Mouse (Mus musculus) kidney, postnatal 0 days (tissue): ENCODE measurements at regions not wholly inside any gene's neighbourhood (a gene's known extent, or its start where the extent isn't known, plus 50 kb on each side); places are given as distances from the start of the nearest gene placed in this dataset.

Experiments
- ATAC-seq: fragments of 200-750 bp; cut with Nextera tagmentation; replicated peaks from 2 replicates; pipeline ENCODE4 v1.8.0; 2017; ENCODE audit warnings: low read depth, moderate number of reproducible peaks, moderate TSS enrichment, moderate library complexity; ENCODE audit not compliant: low FRiP score
- DNase-seq: peaks from one replicate; pipeline ENCODE4 v3.0.0-alpha.2; 2016; ENCODE audit warnings: low spot score
- H3K27ac ChIP-seq: fragments of 300-500 bp; sonication (generic); 2 replicates; pipeline ENCODE4 v1.5.1; 2014; ENCODE audit warnings: mild to moderate bottlenecking
- H3K27me3 ChIP-seq: fragments of 300-500 bp; sonication (generic); 2 replicates; pipeline ENCODE4 v1.6.1; 2014; ENCODE audit warnings: low read length, mixed read lengths; ENCODE audit not compliant: insufficient read depth
- H3K36me3 ChIP-seq: fragments of 300-500 bp; sonication (generic); 2 replicates; pipeline ENCODE4 v1.6.1; 2014; ENCODE audit warnings: low read length, mixed read lengths; ENCODE audit not compliant: insufficient read depth
- H3K4me1 ChIP-seq: fragments of 300-500 bp; sonication (generic); replicated peaks from 2 replicates; pipeline ENCODE4 v1.6.1; 2014; ENCODE audit warnings: antibody characterized with exemption, low read length, mixed read lengths; ENCODE audit not compliant: insufficient read depth
- H3K4me2 ChIP-seq: fragments of 300-500 bp; sonication (generic); 2 replicates; pipeline ENCODE4 v1.6.1; 2014; ENCODE audit warnings: mild to moderate bottlenecking, low read length, moderate library complexity, mixed read lengths
- H3K4me3 ChIP-seq: fragments of 300-500 bp; sonication (generic); replicated peaks from 2 replicates; pipeline ENCODE4 v1.5.1; 2014; ENCODE audit warnings: low read depth, low read length
- H3K9ac ChIP-seq: fragments of 300-500 bp; sonication (generic); 2 replicates; pipeline ENCODE4 v1.6.1; 2014; ENCODE audit warnings: low read depth, low read length
- H3K9me3 ChIP-seq: fragments of 300-500 bp; sonication (generic); replicated peaks from 2 replicates; pipeline ENCODE4 v1.6.1; 2016; ENCODE audit warnings: low read length, inconsistent platforms, mixed read lengths
- CTCF ChIP-seq: IDR thresholded peaks from 2 replicates; pipeline ENCODE4 v1.5.1; 2016; ENCODE audit warnings: antibody characterized with exemption, low read depth, mild to moderate bottlenecking, moderate library complexity
- WGBS: fragments of 180-500 bp; shearing (Covaris S2); extraction: QIAGEN DNeasy Blood & Tissue Kit; methylation state at CpG from one replicate; pipeline ENCODE4 v1.1.7; 2014; 5-methylcytosine and 5-hydroxymethylcytosine counted together

GRCm38 (mm10) chr9:26611711-26612437, 121.7 kb upstream of the B3gat1 start:
- H3K27ac ChIP-seq = no peak overlapping the region
- ATAC-seq (no peak), DNase-seq (no peak)
- TF ChIP-seq CTCF = no peak
- no peaks in the 10 kb centered on the region for H3K4me1 ChIP-seq
- H3K9me3 ChIP-seq = no peaks in the 10 kb centered on the region
- no peaks in the 10 kb centered on the region for H3K27me3 ChIP-seq
- WGBS = 64% methylated on average over 6 of the region's 6 CpGs
- H3K4me3 ChIP-seq = no peak overlapping the region
- H3K4me2 ChIP-seq = no peak overlapping the region
- H3K36me3 ChIP-seq = no peaks in the 10 kb centered on the region
- H3K9ac ChIP-seq = no peak overlapping the region

GRCm38 (mm10) chr9:26622840-26623448, 110.6 kb upstream of the B3gat1 start:
- 90% methylated on average over 1 of the region's 1 CpGs for WGBS
- no peaks in the 10 kb centered on the region for H3K36me3 ChIP-seq
- no peak overlapping the region for H3K4me2 ChIP-seq
- ATAC-seq = no peak
- TF ChIP-seq CTCF = no peak
- H3K4me3 ChIP-seq = no peak overlapping the region
- no peaks in the 10 kb centered on the region for H3K27me3 ChIP-seq
- DNase-seq = no peak
- H3K27ac ChIP-seq = no peak overlapping the region
- H3K4me1 ChIP-seq = no peaks in the 10 kb centered on the region
- H3K9me3 ChIP-seq = no peaks in the 10 kb centered on the region
- H3K9ac ChIP-seq = no peak overlapping the region

GRCm38 (mm10) chr9:26625171-26625937, 108.2 kb upstream of the B3gat1 start:
- no peak for TF ChIP-seq CTCF
- Histone ChIP-seq H3K9me3 (no peaks in the 10 kb centered on the region), H3K4me1 (no peaks in the 10 kb centered on the region), H3K9ac (no peak overlapping the region), H3K36me3 (no peaks in the 10 kb centered on the region), H3K27me3 (no peaks in the 10 kb centered on the region), H3K27ac (no peak overlapping the region), H3K4me3 (no peak overlapping the region), H3K4me2 (no peak overlapping the region)
- no peak for DNase-seq
- ATAC-seq = no peak
- WGBS = 76% methylated on average over 2 of the region's 2 CpGs

- Histone ChIP-seq H3K9ac (no peak overlapping the region), H3K4me2 (no peak overlapping the region), H3K27me3 (no peaks in the 10 kb centered on the region), H3K4me1 (no peaks in the 10 kb centered on the region), H3K27ac (no peak overlapping the region), H3K4me3 (no peak overlapping the region), H3K9me3 (no peaks in the 10 kb centered on the region), H3K36me3 (no peaks in the 10 kb centered on the region)
- 86% methylated on average over 8 of the region's 8 CpGs for WGBS
- ATAC-seq = no peak
- DNase-seq = no peak
- TF ChIP-seq CTCF = no peak
These were observed 100.5 kb upstream of the B3gat1 start for GRCm38 (mm10) chr9:26632891-26633650.

GRCm38 (mm10) chr9:26635211-26635610, 98.3 kb upstream of the B3gat1 start:
- Histone ChIP-seq H3K4me3 (no peak overlapping the region), H3K36me3 (no peaks in the 10 kb centered on the region), H3K9me3 (no peaks in the 10 kb centered on the region), H3K9ac (no peak overlapping the region), H3K27ac (no peak overlapping the region), H3K4me1 (no peaks in the 10 kb centered on the region), H3K4me2 (no peak overlapping the region), H3K27me3 (no peaks in the 10 kb centered on the region)
- TF ChIP-seq CTCF = no peak
- ATAC-seq (no peak), DNase-seq (no peak)

GRCm38 (mm10) chr9:26638586-26638985, 94.9 kb upstream of the B3gat1 start:
- Histone ChIP-seq H3K4me1 (no peaks in the 10 kb centered on the region), H3K27me3 (no peaks in the 10 kb centered on the region), H3K36me3 (no peaks in the 10 kb centered on the region), H3K9me3 (no peaks in the 10 kb centered on the region), H3K4me2 (no peak overlapping the region), H3K4me3 (no peak overlapping the region), H3K27ac (no peak overlapping the region), H3K9ac (no peak overlapping the region)
- TF ChIP-seq CTCF = no peak
- ATAC-seq (no peak), DNase-seq (no peak)
- 79% methylated on average over 2 of the region's 2 CpGs for WGBS
